Mouse (Mus musculus) kidney, adult 2 months (tissue): ENCODE results near the gene Gatad1. TPM values are rescaled to one million over a fixed set of nuclear protein-coding genes. Genes with fewer than 3 reads are reported as not detected.

Experiments
- DNase-seq: peaks from one replicate; pipeline ENCODE4 v3.0.0; 2021
- H3K27ac ChIP-seq: fragments of 200-500 bp; 2 replicates; pipeline ENCODE4 v1.5.1; 2012; ENCODE audit warnings: low read depth, low read length, control low read depth, inconsistent platforms; ENCODE audit not compliant: insufficient read depth
- H3K27me3 ChIP-seq: fragments of 200-500 bp; replicated peaks from 2 replicates; pipeline ENCODE4 v1.6.1; 2012; ENCODE audit warnings: mild to moderate bottlenecking, moderate library complexity, low read length, inconsistent platforms; ENCODE audit not compliant: control insufficient read depth, insufficient read depth
- H3K36me3 ChIP-seq: fragments of 200-500 bp; 2 replicates; pipeline ENCODE4 v1.6.1; 2012; ENCODE audit warnings: mild to moderate bottlenecking, moderate library complexity, low read length, inconsistent platforms; ENCODE audit not compliant: control insufficient read depth, insufficient read depth
- H3K4me1 ChIP-seq: fragments of 200-500 bp; 2 replicates; pipeline ENCODE4 v1.6.1; 2011; ENCODE audit warnings: low read length; ENCODE audit not compliant: control insufficient read depth, insufficient read depth
- H3K4me3 ChIP-seq: fragments of 200-500 bp; 2 replicates; pipeline ENCODE4 v1.5.1; 2011; ENCODE audit warnings: mild to moderate bottlenecking, low read depth, low read length, control low read depth; ENCODE audit not compliant: insufficient read depth
- CTCF ChIP-seq: fragments of 200-500 bp; conservative IDR thresholded peaks from 2 replicates; pipeline ENCODE4 v1.5.1; 2011; ENCODE audit warnings: low read depth, mild to moderate bottlenecking, control low read depth, low read length, moderate library complexity, mixed read lengths; ENCODE audit not compliant: insufficient read depth, insufficient read length
- POLR2A ChIP-seq: fragments of 200-500 bp; IDR thresholded peaks from one replicate; pipeline ENCODE4 v1.6.1; 2011; ENCODE audit warnings: low read depth, low read length, control low read depth
- WGBS: fragments of 180-500 bp; shearing (Covaris S2); methylation state at CpG from one replicate; pipeline ENCODE4 v1.1.7; 2018; 5-methylcytosine and 5-hydroxymethylcytosine counted together
- polyA plus RNA-seq: library from polyadenylated mRNA; depleted of rRNA; stranded (reverse); fragments of >200 nt; gene quantifications from 2 replicates; pipeline ENCODE4 v1.2.3, GENCODE M21; 2012

Gatad1 gene
- polyA plus RNA-seq, 1 experiment = 93.0 TPM

DNA sequence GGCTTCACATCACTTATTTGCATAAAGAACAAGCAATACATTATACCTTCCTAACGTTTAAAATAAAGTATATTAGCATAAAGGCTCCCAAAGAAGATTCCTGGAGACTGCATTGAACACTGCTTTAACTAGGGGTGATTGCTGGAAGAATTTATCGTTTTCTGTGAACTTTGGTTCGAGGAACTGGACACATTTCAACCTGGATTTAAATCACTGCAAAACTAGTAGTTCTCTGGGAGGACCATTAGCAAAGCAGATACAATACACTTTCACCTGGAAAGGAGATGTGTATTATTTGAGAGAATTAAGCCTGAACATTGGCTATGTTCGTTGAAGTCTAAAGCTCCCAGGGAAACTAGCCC lies 8.2 kb downstream of the Gatad1 start:
- Histone ChIP-seq H3K27me3 (no peaks in the 10 kb centered on the region), H3K36me3 (peaks cover 2% of the 10 kb centered on the region; the same call in 1 of the 2 replicates), H3K4me3 (no peak overlapping the region), H3K4me1 (peaks cover 5% of the 10 kb centered on the region; the same call in 1 of the 2 replicates), H3K27ac (peak overlapping the region; percentile 77)
- DNase-seq = peak; percentile 62
- TF ChIP-seq CTCF (no peak), POLR2A (no peak)
- 35% methylated on average over 4 of the region's 4 CpGs for WGBS

DNA sequence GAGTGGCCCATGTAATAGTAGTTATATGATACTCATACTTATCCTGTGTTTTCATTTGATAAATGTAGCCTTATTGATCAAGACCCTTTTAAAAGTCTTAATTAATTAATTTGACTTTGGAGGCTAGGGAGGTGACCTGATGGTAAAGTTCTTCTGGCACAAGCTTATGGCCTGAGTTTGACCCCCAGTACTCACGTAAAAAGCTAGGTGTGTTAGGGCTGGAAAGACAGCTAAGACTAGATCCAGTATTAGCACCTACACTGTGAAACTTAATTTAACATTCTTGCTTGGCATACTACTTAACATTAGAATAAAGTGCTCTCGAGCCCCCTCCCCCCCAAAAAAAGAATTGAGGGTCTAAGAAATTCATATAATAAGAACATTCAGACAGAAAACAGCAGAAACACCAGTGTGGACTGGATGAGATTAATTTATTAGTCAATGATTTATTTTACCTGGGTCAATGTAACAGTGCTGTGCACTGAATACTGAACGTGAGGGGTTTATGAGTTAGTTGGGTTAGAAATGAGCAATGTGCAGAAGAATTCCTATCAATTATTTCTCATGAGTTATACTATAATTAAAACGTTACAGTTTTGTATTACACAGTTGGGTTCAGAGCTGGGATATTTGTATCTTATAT lies 8.7 kb downstream of the Gatad1 start:
- Histone ChIP-seq H3K36me3 (peaks cover 3% of the 10 kb centered on the region; the same call in 1 of the 2 replicates), H3K27ac (peak overlapping the region; percentile 92), H3K4me1 (peaks cover 5% of the 10 kb centered on the region; the same call in 1 of the 2 replicates), H3K4me3 (peak overlapping the region; percentile 44), H3K27me3 (no peaks in the 10 kb centered on the region)
- 19% methylated on average over 4 of the region's 4 CpGs for WGBS
- peak; percentile 69 for DNase-seq
- no peak for TF ChIP-seq CTCF
- no peak for TF ChIP-seq POLR2A

DNA sequence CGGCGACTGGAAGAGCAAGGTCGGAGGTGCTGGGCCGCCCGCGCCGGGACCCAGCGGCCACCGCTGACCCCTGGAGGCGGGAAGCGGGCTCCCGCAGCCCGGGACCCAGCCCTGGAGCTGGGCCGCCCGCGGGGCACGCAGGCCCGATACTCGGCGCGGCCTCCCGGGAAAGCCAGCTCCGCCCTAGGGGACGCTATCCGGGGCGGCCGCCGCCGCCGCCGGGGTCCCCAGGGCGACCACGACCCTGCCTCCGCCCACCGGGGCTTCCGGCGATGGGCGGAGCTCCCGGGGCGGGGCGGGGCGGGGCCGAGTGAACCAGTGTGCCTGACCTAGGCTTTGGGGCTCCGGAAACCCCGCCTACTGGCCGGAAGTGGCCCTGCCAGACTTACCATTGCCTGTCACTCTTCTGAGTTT lies 9.3 kb downstream of the Gatad1 start:
- peak overlapping the region; percentile 89 for H3K4me3 ChIP-seq
- no peaks in the 10 kb centered on the region for H3K27me3 ChIP-seq
- H3K27ac ChIP-seq = peak overlapping the region; percentile 77
- H3K36me3 ChIP-seq = peaks cover 6% of the 10 kb centered on the region
- under 1% methylated on average over 37 of the region's 46 CpGs for WGBS
- TF ChIP-seq POLR2A (no peak), CTCF (no peak)
- peak; percentile 97 for DNase-seq
- peaks cover 5% of the 10 kb centered on the region; the same call in 1 of the 2 replicates for H3K4me1 ChIP-seq

DNA sequence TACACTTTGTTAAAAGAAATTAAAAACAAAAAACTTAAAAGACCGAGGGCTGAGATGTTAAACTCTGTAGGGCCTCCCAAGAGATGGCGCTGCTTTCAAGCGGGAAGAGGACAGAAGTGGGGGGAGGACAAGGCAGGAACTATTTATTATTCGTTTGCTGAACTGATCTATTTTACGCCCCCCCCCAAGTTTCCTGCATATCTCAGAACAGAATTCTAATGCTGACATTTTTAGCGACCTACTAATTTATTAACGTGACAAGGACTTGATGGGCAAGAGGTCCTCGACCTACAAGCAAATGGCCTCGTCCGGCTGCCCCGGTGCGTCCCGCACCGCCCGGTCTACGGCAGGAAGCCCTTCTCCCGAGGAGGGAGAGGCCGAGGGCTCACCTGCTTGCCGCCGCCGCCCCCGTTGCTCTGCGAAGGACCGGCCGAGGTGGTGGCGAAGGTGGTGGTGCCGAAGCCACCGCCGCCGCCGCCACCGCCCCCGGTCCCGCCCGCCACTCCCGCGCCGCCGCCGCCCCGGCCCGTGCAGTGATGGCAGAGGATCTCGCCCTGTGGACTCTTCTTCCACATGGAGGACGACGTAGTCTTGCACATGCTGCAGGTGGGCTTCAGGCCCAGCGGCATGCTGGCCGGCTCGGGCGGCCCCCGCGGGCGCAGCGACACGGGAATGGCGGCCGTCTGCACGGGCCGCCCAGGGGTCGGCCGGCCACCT lies 9.8 kb downstream of the Gatad1 start:
- H3K4me3 ChIP-seq = peak overlapping the region; percentile 89
- H3K4me1 ChIP-seq = peaks cover 5% of the 10 kb centered on the region; the same call in 1 of the 2 replicates
- peaks cover 6% of the 10 kb centered on the region for H3K36me3 ChIP-seq
- no peaks in the 10 kb centered on the region for H3K27me3 ChIP-seq
- peak; percentile 68 for DNase-seq
- under 1% methylated on average over 51 of the region's 60 CpGs for whole genome bisulfite sequencing
- peak overlapping the region; percentile 77 for H3K27ac ChIP-seq
- peak; percentile 66 for TF ChIP-seq CTCF
- TF ChIP-seq POLR2A = no peak

DNA sequence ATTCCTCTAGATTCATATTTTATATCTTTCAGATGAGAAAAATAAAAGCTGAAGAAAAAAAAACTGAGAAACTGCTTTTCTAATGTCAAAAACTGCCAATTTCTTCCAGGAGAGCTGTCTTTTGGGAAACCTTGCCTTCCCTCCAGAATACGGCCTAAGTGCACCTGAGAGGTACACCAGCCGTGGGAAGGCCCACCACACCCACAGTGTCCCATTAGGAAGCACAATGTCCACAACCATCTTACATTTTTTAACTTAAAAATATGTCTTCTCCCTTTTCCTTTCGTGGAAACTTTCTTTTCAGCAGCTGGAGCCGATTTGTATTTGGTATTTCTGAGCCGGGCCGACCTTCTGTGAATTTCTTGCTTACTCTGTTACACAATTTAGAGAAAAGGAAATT lies 10.4 kb downstream of the Gatad1 start:
- Histone ChIP-seq H3K4me3 (peak overlapping the region; percentile 37), H3K27ac (no peak overlapping the region)
- WGBS = 15% methylated on average over 6 of the region's 6 CpGs

DNA sequence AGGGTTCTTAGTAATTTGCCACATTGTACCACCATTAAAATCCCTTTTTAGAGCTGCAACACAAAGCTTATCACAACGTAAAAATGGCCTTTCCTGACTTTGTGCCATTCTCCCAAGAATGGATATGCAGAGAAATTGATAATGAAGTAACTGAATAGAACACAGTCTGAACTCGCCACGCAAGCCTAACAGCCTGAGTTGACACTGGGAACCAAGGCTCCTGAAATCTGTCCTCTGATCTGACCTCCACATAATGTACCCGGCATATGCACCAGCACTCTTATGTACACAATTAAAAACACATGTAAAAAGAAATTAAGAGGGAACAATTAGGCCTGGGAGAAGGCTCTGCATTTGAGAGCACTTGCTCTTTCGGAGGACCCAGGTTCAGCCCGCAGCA lies 11.7 kb downstream of the Gatad1 start:
- Histone ChIP-seq H3K4me3 (no peak overlapping the region), H3K27ac (no peak overlapping the region), H3K36me3 (peaks cover 10% of the 10 kb centered on the region), H3K27me3 (no peaks in the 10 kb centered on the region), H3K4me1 (peaks cover 5% of the 10 kb centered on the region; the same call in 1 of the 2 replicates)
- no peak for DNase-seq
- 57% methylated on average over 6 of the region's 6 CpGs for WGBS
- TF ChIP-seq POLR2A (no peak), CTCF (no peak)

More for the DNA sequence above, 10.4 kb downstream of the Gatad1 start:
- Histone ChIP-seq H3K4me1 (peaks cover 5% of the 10 kb centered on the region; the same call in 1 of the 2 replicates), H3K27me3 (no peaks in the 10 kb centered on the region), H3K36me3 (peaks cover 6% of the 10 kb centered on the region)
- no peak for DNase-seq
- TF ChIP-seq CTCF (no peak), POLR2A (no peak)

DNA sequence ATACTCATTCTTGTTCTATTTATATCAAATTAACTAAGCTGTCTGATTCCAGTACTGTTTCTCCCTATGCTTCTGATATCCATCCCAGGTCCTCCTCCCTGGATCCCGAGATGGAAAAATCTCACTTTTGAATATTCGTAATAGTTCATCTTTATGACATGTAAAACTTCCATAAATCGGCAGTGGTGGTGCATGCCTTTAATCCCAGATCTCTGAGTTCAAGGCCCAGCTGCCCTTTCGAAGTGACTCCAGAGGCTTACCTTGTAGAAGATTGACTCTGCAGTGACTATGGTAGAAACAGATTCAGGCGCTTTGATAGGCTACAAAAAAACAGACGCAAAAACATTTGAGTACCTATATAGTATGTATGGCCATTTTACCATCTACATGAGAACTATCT lies 12.4 kb downstream of the Gatad1 start:
- Histone ChIP-seq H3K4me1 (peaks cover 5% of the 10 kb centered on the region; the same call in 1 of the 2 replicates), H3K27ac (no peak overlapping the region), H3K36me3 (peaks cover 10% of the 10 kb centered on the region), H3K4me3 (no peak overlapping the region), H3K27me3 (no peaks in the 10 kb centered on the region)
- no peak for TF ChIP-seq POLR2A
- TF ChIP-seq CTCF = no peak
- DNase-seq = no peak
- 88% methylated on average over 6 of the region's 6 CpGs for WGBS
